Mouse (Mus musculus): ENCODE measurements around the gene Pemt. TPM values are rescaled to one million over a fixed set of nuclear protein-coding genes. Genes with fewer than 3 reads are reported as not detected.

The Pemt gene
- 8.5 and 9.0 TPM in 2 replicates for polyA plus RNA-seq (2015; fragmentation: Nextera tagmentation; extraction: Ambion mirVana)

DNA sequence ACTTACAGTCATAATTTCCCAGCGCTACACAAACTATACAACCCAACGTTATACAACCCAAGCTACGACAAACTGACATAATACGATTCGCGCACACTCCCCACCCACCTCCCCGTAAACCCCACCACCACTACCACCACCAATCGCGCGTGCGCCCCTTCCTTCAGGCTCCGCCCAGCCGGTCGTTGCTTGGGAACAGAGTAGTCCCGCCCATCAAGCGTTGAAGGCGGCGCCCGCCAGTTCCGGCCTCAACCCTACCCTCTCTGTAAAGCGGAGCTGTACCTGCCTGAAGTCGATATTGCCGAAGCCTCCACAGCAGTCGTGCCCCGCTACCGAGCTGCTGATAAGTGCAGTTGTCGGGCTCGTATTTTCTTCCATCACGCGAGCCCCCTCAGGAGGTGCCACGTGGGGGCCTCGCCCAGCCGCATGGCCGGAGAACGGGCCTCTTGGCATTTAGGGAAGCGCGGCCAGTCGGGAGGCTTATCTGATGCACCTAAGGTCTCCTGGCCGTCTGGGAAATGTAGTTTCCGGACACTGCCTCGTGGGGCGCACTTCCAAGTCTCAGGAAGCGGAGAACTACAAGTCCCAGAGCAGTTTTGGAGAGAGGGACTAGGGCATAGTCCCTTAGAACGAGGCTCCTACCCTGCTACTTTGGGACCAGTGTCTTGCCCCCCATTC is at the start of gene Pemt:
Pemt (minus strand) TSS at position 432 of the 678 bp plus-strand sequence.
- ATAC-seq (ENCODE audit: low FRiP score), result peak; percentile 99
- H3K4me3 ChIP-seq (replicated peaks), result peak within 1 kb of the TSS; percentile 79
- H3K4me1 ChIP-seq, result peaks cover 14% of the 10 kb centered on the region
- H3K27me3 ChIP-seq (replicated peaks), result 0 out of 2 replicates have a peak, but pooled peaks cover 3% of the 10 kb centered on the region
- 0% methylated on average over 44 of the region's 44 CpGs for WGBS
- H3K9me3 ChIP-seq (replicated peaks), result no peaks in the 10 kb centered on the region
- peak within 1 kb of the TSS; percentile 67 for H3K9ac ChIP-seq (replicated peaks)
- peak within 1 kb of the TSS; percentile 74 for H3K4me2 ChIP-seq
- H3K36me3 ChIP-seq, result no peaks in the 10 kb centered on the region
- H3K27ac ChIP-seq (replicated peaks), result peak within 1 kb of the TSS; percentile 97

DNA sequence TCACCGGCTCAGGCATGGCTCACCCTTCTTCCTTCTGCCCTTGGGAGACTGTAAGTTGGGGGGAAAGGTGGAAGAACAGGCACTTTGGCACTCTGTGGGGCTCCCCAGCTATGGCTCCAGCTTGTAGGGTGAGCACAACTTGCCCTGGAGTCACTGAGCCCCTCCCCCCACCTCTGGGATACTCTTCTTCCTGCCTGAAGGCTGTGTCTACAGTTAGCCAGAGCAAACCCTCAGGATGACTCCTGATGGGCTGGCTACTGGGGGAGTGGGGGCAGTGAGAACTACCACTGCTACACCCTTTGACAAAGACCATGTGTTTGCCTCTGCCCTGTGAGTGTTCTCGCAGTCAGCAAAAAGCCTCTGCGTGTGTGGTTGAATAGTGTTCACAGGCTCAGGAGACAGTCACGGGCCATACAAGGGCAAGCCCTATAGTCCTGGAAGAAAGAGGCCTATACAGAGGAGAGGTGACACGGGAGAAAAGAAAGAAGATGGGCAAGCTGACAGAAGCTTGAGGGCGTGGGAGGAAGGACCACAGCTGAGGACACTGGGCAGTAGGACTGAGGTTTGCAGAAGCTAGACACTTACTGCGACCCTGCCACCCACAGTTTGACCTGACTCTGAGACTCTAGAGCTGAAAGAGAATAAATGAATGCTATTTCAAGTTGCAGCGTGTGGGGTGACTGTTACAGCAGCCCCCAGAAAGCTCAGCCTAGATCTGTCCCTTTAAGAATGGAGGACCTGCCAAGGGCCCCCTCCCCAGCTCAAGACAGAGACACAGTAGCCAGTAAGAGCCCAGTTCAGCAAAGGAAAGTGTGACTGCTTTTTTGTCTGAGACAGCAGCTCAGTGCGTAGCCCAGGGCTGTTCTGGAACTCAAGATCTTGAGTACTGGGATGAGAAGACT is 48.9 kb upstream of the Pemt start:
- ATAC-seq (ENCODE audit: low FRiP score), result no peak
- H3K4me3 ChIP-seq (replicated peaks), result no peak overlapping the region
- no peaks in the 10 kb centered on the region for H3K27me3 ChIP-seq (replicated peaks)
- H3K9ac ChIP-seq (replicated peaks), result no peak overlapping the region
- H3K27ac ChIP-seq (replicated peaks), result peak overlapping the region; percentile 66
- H3K4me2 ChIP-seq, result no peak overlapping the region
- H3K36me3 ChIP-seq, result no peaks in the 10 kb centered on the region
- 43% methylated on average over 9 of the region's 9 CpGs for WGBS
- no peaks in the 10 kb centered on the region for H3K9me3 ChIP-seq (replicated peaks)
- H3K4me1 ChIP-seq, result peaks cover 33% of the 10 kb centered on the region

DNA sequence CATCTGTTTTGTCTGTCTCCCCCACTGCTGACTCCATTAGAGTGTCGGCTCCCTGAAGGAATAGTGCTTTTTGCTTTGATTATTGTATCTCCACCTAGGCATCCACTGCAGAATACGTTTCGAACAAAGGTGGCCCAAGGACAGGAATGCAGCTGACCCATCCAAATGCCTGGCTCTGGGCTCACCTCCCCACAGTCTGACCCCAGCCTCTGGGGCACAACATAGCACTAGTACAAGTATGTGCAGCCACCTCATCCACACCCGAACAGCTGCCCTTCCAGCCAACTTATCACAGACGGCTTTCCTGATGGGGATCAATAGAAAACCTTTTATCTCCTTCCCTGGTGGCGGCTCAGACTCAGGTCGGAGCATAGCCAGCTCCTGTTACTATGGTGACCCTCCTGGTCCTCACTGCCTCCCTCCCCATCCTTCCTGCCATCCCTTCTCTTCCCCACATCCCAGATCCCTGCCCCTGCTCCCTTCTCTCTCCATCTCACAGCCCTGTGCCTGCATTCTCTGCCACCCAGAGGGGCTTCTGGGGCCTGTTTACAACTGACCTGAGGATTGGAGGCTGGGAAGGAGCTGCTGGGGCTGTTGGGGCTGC is 47.8 kb upstream of the Pemt start:
- H3K9me3 ChIP-seq (replicated peaks), result no peaks in the 10 kb centered on the region
- no peaks in the 10 kb centered on the region for H3K36me3 ChIP-seq
- WGBS, result 24% methylated on average over 7 of the region's 7 CpGs
- H3K9ac ChIP-seq (replicated peaks), result peak overlapping the region; percentile 11; the same call in 1 of the 2 replicates
- ATAC-seq (ENCODE audit: low FRiP score), result peak; percentile 70; the same call in 1 of the 2 replicates
- H3K27ac ChIP-seq (replicated peaks), result peak overlapping the region; percentile 66
- H3K27me3 ChIP-seq (replicated peaks), result no peaks in the 10 kb centered on the region
- no peak overlapping the region; the same call in 1 of the 2 replicates for H3K4me2 ChIP-seq
- peaks cover 36% of the 10 kb centered on the region for H3K4me1 ChIP-seq
- no peak overlapping the region for H3K4me3 ChIP-seq (replicated peaks)

DNA sequence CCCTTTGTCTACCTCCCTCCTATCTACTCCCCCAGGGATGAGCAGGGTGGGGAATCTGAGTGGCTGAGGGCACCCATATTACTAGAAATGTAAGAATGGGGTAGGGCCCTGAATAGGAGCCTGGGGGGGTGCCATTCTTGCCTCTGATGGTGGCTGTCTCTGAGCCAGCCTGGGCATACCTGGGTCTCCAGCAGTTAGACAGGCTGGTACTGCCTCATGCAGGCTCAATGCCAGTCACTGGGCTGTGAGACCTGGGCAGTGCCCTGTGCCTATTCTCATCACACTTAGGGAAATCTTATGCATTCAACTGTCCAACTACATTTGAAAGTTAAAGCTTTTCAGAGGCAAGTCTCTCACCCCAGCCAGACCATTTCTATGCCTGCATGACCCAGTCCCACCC is 46.9 kb upstream of the Pemt start:
- Histone ChIP-seq H3K9me3 (replicated peaks) (no peaks in the 10 kb centered on the region), H3K27ac (replicated peaks) (peak overlapping the region; percentile 66; the same call in 1 of the 2 replicates), H3K4me2 (no peak overlapping the region), H3K9ac (replicated peaks) (peak overlapping the region; percentile 11; the same call in 1 of the 2 replicates), H3K4me3 (replicated peaks) (no peak overlapping the region), H3K36me3 (no peaks in the 10 kb centered on the region), H3K4me1 (peaks cover 42% of the 10 kb centered on the region), H3K27me3 (replicated peaks) (no peaks in the 10 kb centered on the region)
- no peak for ATAC-seq (ENCODE audit: low FRiP score)

DNA sequence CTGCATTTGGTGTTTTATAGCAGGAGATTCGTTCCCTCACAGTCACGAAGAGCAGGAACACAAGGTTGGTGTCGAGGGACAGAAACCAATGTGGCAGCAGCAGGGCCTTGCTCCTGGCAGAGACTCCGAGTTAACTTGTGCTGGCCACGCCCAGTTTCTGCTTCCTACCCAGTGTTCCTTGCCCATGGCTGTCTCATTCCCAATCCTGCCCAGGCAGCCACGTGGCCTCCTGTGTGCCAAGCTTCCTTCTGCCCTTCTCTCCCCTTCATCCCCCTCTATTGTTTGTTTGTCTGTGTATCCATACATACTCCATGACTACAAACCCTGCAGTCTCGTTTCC is 45.1 kb upstream of the Pemt start:
- Histone ChIP-seq H3K4me2 (no peak overlapping the region), H3K9me3 (replicated peaks) (no peaks in the 10 kb centered on the region), H3K36me3 (no peaks in the 10 kb centered on the region), H3K4me3 (replicated peaks) (no peak overlapping the region), H3K9ac (replicated peaks) (no peak overlapping the region), H3K4me1 (peaks cover 42% of the 10 kb centered on the region), H3K27me3 (replicated peaks) (no peaks in the 10 kb centered on the region), H3K27ac (replicated peaks) (no peak overlapping the region)
- 73% methylated on average over 7 of the region's 7 CpGs for WGBS
- no peak for ATAC-seq (ENCODE audit: low FRiP score)

DNA sequence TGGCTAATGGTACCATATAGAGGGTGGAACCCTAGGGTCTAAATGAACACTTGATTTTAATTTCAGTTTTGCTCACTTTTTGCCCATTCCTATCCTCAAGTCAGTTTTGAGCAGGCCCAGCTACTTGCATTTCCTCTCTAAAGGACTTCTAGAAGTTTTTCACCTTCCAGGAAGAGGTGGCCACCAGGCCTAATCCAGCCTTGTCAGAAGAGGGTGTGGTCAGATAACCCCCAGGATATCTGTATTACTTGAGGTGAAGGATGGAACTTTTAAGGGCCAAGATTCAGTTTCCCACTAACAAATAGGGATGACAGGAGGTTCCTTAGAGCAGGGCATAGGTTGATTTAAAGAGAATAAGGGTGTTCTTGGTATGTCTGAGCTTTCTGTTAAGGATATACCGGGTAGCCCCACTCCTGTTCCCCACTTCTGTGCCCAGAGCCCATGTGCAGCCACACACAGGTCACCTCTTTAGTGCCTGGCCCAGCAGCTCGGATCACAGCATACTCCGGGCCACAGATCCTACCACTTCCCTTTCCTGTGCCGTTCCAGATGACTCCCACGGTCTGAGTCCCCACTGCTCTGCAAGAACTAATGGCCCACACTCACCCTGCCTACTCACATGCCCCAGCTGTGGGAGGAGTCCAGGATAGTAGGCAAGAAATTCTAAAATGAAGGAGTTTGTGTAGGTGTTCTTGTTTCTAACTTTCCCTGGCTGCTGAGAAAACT is 44.6 kb upstream of the Pemt start:
- H3K4me2 ChIP-seq, result no peak overlapping the region
- H3K36me3 ChIP-seq, result no peaks in the 10 kb centered on the region
- no peak for ATAC-seq (ENCODE audit: low FRiP score)
- H3K9ac ChIP-seq (replicated peaks), result no peak overlapping the region
- H3K4me1 ChIP-seq, result peaks cover 40% of the 10 kb centered on the region
- H3K27ac ChIP-seq (replicated peaks), result no peak overlapping the region
- 70% methylated on average over 5 of the region's 5 CpGs for WGBS
- no peaks in the 10 kb centered on the region for H3K9me3 ChIP-seq (replicated peaks)
- no peaks in the 10 kb centered on the region for H3K27me3 ChIP-seq (replicated peaks)
- H3K4me3 ChIP-seq (replicated peaks), result no peak overlapping the region

DNA sequence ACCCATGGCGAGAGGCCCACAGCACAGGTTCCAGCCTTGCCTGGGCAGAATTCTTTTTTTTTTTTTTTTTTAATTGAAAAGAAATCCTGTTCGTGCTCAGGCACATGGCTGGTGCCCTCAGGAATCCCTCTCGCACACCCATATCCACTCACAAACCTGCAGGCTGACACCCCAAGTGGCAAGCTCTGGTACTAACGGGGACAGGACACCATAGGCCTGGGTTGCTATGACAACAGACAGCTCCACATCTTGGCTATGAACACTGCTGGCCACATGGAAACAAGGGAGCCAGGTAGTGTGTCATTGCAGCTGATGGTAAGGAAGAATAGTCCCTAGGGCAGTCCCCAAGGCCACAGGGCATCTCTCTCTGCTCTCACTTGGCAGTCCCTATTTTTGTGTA is 42.7 kb upstream of the Pemt start:
- Histone ChIP-seq H3K9me3 (replicated peaks) (no peaks in the 10 kb centered on the region), H3K4me3 (replicated peaks) (no peak overlapping the region), H3K27me3 (replicated peaks) (no peaks in the 10 kb centered on the region), H3K36me3 (no peaks in the 10 kb centered on the region), H3K27ac (replicated peaks) (peak overlapping the region; percentile 60; the same call in 1 of the 2 replicates), H3K4me2 (no peak overlapping the region), H3K9ac (replicated peaks) (no peak overlapping the region), H3K4me1 (peaks cover 23% of the 10 kb centered on the region)
- 31% methylated on average over 4 of the region's 4 CpGs for WGBS
- peak; percentile 88 for ATAC-seq (ENCODE audit: low FRiP score)

DNA sequence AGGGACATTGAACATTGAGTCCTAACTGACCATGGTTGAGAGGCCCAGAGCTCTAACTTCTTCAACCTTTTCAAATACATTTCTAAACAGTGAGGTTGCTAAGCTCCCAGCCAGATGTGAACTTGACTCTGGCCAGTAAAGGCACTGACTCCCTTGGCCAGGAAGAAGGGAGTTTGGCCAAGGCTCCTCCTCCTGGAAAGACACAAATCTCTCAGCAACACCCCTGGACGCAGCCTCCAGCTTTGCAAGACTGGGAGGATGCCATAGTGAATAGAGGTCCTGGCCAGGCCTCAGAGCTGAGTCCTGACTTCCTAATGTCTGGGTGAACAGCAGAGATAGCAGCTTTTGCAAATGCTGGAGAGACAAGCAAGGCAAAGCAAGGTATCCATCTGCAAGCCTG is 40.4 kb upstream of the Pemt start:
- ATAC-seq (ENCODE audit: low FRiP score), result no peak
- Histone ChIP-seq H3K27ac (replicated peaks) (no peak overlapping the region), H3K4me2 (no peak overlapping the region), H3K9me3 (replicated peaks) (no peaks in the 10 kb centered on the region), H3K9ac (replicated peaks) (no peak overlapping the region), H3K27me3 (replicated peaks) (no peaks in the 10 kb centered on the region), H3K4me3 (replicated peaks) (no peak overlapping the region), H3K36me3 (no peaks in the 10 kb centered on the region), H3K4me1 (peaks cover 10% of the 10 kb centered on the region)
- 81% methylated on average over 1 of the region's 1 CpGs for WGBS

DNA sequence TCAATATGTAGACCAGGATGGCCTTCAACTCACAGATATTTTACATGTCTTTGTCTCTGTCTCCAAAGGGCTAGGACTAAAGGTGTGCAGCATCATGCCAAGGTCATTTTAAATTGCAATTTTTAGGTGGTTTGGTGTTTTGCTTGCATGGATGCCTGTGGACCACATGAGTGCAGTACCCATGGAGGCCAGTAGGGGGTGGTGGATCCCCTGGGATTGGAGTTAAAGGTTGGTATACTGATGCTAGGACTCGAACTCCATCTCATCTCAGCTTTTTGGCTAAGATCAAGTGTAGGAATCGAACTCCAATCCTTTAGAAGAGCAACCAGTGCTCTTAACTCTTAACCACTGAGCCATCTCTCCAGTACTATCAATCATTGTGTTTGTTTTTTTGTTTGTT is 38.3 kb upstream of the Pemt start:
- ATAC-seq (ENCODE audit: low FRiP score), result no peak
- peaks cover 10% of the 10 kb centered on the region for H3K4me1 ChIP-seq
- no peak overlapping the region for H3K4me2 ChIP-seq
- no peak overlapping the region for H3K27ac ChIP-seq (replicated peaks)
- WGBS, result 36% methylated on average over 2 of the region's 2 CpGs
- no peaks in the 10 kb centered on the region for H3K9me3 ChIP-seq (replicated peaks)
- no peaks in the 10 kb centered on the region for H3K27me3 ChIP-seq (replicated peaks)
- H3K36me3 ChIP-seq, result no peaks in the 10 kb centered on the region
- no peak overlapping the region for H3K4me3 ChIP-seq (replicated peaks)
- no peak overlapping the region for H3K9ac ChIP-seq (replicated peaks)

DNA sequence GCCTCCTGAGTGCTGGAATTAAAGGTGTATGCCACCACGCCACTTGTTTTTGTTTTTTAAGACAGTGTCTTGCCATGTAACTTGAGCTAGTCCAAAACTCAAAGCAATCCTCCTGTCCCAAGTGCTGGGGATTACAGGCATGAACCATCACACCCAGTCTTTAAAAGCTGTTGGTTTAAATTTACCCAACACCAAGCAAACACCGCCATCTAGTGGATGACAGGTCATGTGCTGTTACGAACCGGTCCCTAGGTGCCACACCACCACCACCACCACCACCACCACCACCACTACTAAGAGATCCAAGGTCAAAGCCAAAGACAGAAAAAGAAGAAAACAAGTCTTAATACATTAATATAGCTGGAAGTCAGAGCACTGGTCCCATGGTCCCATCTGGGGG is 30.5 kb upstream of the Pemt start:
- no peak overlapping the region for H3K27ac ChIP-seq (replicated peaks)
- H3K4me2 ChIP-seq, result no peak overlapping the region
- no peaks in the 10 kb centered on the region for H3K36me3 ChIP-seq
- no peak overlapping the region for H3K9ac ChIP-seq (replicated peaks)
- H3K27me3 ChIP-seq (replicated peaks), result no peaks in the 10 kb centered on the region
- no peak for ATAC-seq (ENCODE audit: low FRiP score)
- H3K4me3 ChIP-seq (replicated peaks), result no peak overlapping the region
- no peaks in the 10 kb centered on the region for H3K4me1 ChIP-seq
- WGBS, result 14% methylated on average over 4 of the region's 4 CpGs
- H3K9me3 ChIP-seq (replicated peaks), result no peaks in the 10 kb centered on the region

DNA sequence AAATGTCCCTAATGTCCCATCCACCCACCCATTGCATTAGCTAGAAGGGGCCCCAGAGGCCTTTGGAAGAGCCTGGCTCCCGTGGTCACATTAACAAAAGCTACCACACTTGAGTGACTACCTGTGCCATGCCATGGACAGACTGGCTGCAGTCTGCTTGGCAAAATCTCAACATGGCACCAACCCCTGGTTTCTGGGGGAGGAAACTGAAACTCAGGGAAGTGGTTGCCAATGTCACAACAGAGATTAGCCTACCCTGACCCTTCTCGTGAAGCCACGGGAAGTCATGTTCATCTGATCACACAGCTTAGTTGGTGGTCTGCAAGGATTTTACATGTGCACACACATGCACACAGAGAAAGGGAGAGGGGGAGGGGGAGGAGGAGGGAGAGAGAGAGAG is 29.9 kb upstream of the Pemt start:
- Histone ChIP-seq H3K4me1 (no peaks in the 10 kb centered on the region), H3K9me3 (replicated peaks) (no peaks in the 10 kb centered on the region), H3K4me2 (no peak overlapping the region), H3K27me3 (replicated peaks) (no peaks in the 10 kb centered on the region), H3K4me3 (replicated peaks) (no peak overlapping the region), H3K27ac (replicated peaks) (no peak overlapping the region), H3K36me3 (no peaks in the 10 kb centered on the region), H3K9ac (replicated peaks) (no peak overlapping the region)
- ATAC-seq (ENCODE audit: low FRiP score), result no peak
- WGBS, result 78% methylated on average over 3 of the region's 3 CpGs
